In genomic region chr16:49573171-49573517, GRCm38 (mm10) we compare ENCODE assay signal across 19 mouse cellular contexts.
DNase-seq lines count a peak whose midpoint lies in the region; ATAC-seq and TF ChIP-seq lines count a peak whose summit lies in the region.
"Had no signal": no experiment of that assay in that cellular context is flagged by ENCODE, and none has a peak within 500 bp of the region (broad histone marks: within the 10 kb centered on the region; RNA-seq: fewer than 3 reads in every experiment).

No protein-coding gene starts in this region.

- no peaks in the 10 kb centered on the region for H3K36me3 ChIP-seq in embryonic facial prominence, embryonic 14.5 days (ENCODE audit: control insufficient read depth, insufficient read depth, low read length)
- H3K36me3 ChIP-seq in embryonic facial prominence, embryonic 10.5 days (replicated peaks): no peaks in the 10 kb centered on the region
- no peaks in the 10 kb centered on the region for H3K36me3 ChIP-seq in forebrain, embryonic 15.5 days
- no peaks in the 10 kb centered on the region for H3K36me3 ChIP-seq in hindbrain, postnatal 0 days (ENCODE audit: insufficient read depth, low read length)
- no peaks in the 10 kb centered on the region for H3K36me3 ChIP-seq in neural tube, embryonic 14.5 days (ENCODE audit: control insufficient read depth, insufficient read depth, low read length)
- H3K36me3 ChIP-seq: limb, embryonic 15.5 days had no signal

- no peak overlapping the region for H3K4me2 ChIP-seq in embryonic facial prominence, embryonic 14.5 days (ENCODE audit: low read depth, low read length)
- peak overlapping the region; percentile 24 for H3K4me2 ChIP-seq in forebrain, embryonic 15.5 days (replicated peaks)
- peak overlapping the region; percentile 36 for H3K4me2 ChIP-seq in hindbrain, postnatal 0 days (ENCODE audit: low read depth, low read length)
- H3K4me2 ChIP-seq in neural tube, embryonic 14.5 days (ENCODE audit: low read depth, low read length): peak overlapping the region; percentile 7; the same call in 1 of the 2 replicates
- H3K4me2 ChIP-seq: limb, embryonic 15.5 days had no signal

- WGBS in embryonic facial prominence, embryonic 14.5 days: 83% methylated on average over 3 of the region's 3 CpGs
- WGBS in embryonic facial prominence, embryonic 10.5 days: 85% methylated on average over 3 of the region's 3 CpGs
- WGBS in forebrain, embryonic 15.5 days: 6% methylated on average over 3 of the region's 3 CpGs
- 29% methylated on average over 3 of the region's 3 CpGs for WGBS in hindbrain, postnatal 0 days
- WGBS in neural tube, embryonic 14.5 days: 54% methylated on average over 3 of the region's 3 CpGs

- peak; percentile 22; the same call in 1 of the 2 replicates for ATAC-seq in embryonic facial prominence, embryonic 14.5 days (ENCODE audit: low read depth)
- peak; percentile 68 for ATAC-seq in forebrain, embryonic 15.5 days (replicated peaks)
- ATAC-seq in hindbrain, postnatal 0 days: peak; percentile 55; the same call in 1 of the 2 replicates
- peak; percentile 69; the same call in 1 of the 2 replicates for ATAC-seq in neural tube, embryonic 14.5 days (ENCODE audit: low read depth)
- ATAC-seq: inflammation-experienced regulatory T-cells, adult 6 months; liver, postnatal 0 days had no signal

- no peak overlapping the region for H3K4me3 ChIP-seq in embryonic facial prominence, embryonic 14.5 days (ENCODE audit: low read depth, low read length)
- H3K4me3 ChIP-seq in embryonic facial prominence, embryonic 10.5 days: no peak overlapping the region
- H3K4me3 ChIP-seq in forebrain, embryonic 15.5 days: no peak overlapping the region
- no peak overlapping the region for H3K4me3 ChIP-seq in hindbrain, postnatal 0 days (ENCODE audit: low read length)
- no peak overlapping the region for H3K4me3 ChIP-seq in neural tube, embryonic 14.5 days (ENCODE audit: low read depth, low read length)
- H3K4me3 ChIP-seq: heart, adult 2 months; limb, embryonic 15.5 days had no signal

- no peak for TF ChIP-seq CTCF in hindbrain, postnatal 0 days (IDR thresholded peaks at IDR 0.05; ENCODE audit: low read depth)

- H3K9ac ChIP-seq in embryonic facial prominence, embryonic 14.5 days (ENCODE audit: low read depth, low read length): no peak overlapping the region
- no peak overlapping the region for H3K9ac ChIP-seq in forebrain, embryonic 15.5 days (replicated peaks)
- H3K9ac ChIP-seq in hindbrain, postnatal 0 days (replicated peaks; ENCODE audit: low read length): no peak overlapping the region
- no peak overlapping the region for H3K9ac ChIP-seq in neural tube, embryonic 14.5 days (replicated peaks; ENCODE audit: low read depth, low read length)
- H3K9ac ChIP-seq: limb, embryonic 15.5 days; liver, postnatal 0 days had no signal

- no peak overlapping the region for H3K27ac ChIP-seq in embryonic facial prominence, embryonic 14.5 days (replicated peaks; ENCODE audit: low read depth, low read length)
- H3K27ac ChIP-seq in embryonic facial prominence, embryonic 10.5 days (replicated peaks): no peak overlapping the region
- no peak overlapping the region for H3K27ac ChIP-seq in forebrain, embryonic 15.5 days (replicated peaks)
- H3K27ac ChIP-seq in hindbrain, postnatal 0 days: no peak overlapping the region
- no peak overlapping the region; the same call in 1 of the 2 replicates for H3K27ac ChIP-seq in neural tube, embryonic 14.5 days (ENCODE audit: low read depth, low read length)
- H3K27ac ChIP-seq: heart, adult 2 months; limb, embryonic 15.5 days had no signal

- no peaks in the 10 kb centered on the region for H3K27me3 ChIP-seq in embryonic facial prominence, embryonic 14.5 days (replicated peaks; ENCODE audit: control insufficient read depth, insufficient read depth, low read length)
- no peaks in the 10 kb centered on the region for H3K27me3 ChIP-seq in embryonic facial prominence, embryonic 10.5 days (replicated peaks; ENCODE audit: low read depth, poor library complexity, severe bottlenecking)
- H3K27me3 ChIP-seq in forebrain, embryonic 15.5 days: no peaks in the 10 kb centered on the region
- H3K27me3 ChIP-seq in hindbrain, postnatal 0 days (ENCODE audit: insufficient read depth, low read length): no peaks in the 10 kb centered on the region
- no peaks in the 10 kb centered on the region for H3K27me3 ChIP-seq in neural tube, embryonic 14.5 days (ENCODE audit: control insufficient read depth, insufficient read depth, low read length)
- H3K27me3 ChIP-seq: limb, embryonic 15.5 days had no signal

- no peaks in the 10 kb centered on the region for H3K9me3 ChIP-seq in embryonic facial prominence, embryonic 14.5 days (ENCODE audit: control insufficient read depth, low read length)
- no peaks in the 10 kb centered on the region for H3K9me3 ChIP-seq in embryonic facial prominence, embryonic 10.5 days
- no peaks in the 10 kb centered on the region for H3K9me3 ChIP-seq in forebrain, embryonic 15.5 days
- H3K9me3 ChIP-seq in hindbrain, postnatal 0 days (ENCODE audit: low read length): no peaks in the 10 kb centered on the region
- H3K9me3 ChIP-seq in neural tube, embryonic 14.5 days (ENCODE audit: control insufficient read depth, low read length): no peaks in the 10 kb centered on the region
- H3K9me3 ChIP-seq: limb, embryonic 15.5 days had no signal

- DNase-seq in embryonic facial prominence, embryonic 14.5 days (ENCODE audit: low spot score): no peak
- DNase-seq in embryonic facial prominence, embryonic 10.5 days (ENCODE audit: low spot score): no peak
- DNase-seq in hindbrain, postnatal 0 days (ENCODE audit: low spot score): no peak
- no peak for DNase-seq in adrenal gland, postnatal 14 days
- no peak for DNase-seq in lung, adult 18-20 months
- no peak for DNase-seq in gastrocnemius, adult 8-10 months (ENCODE audit: low spot score in 2 of 2)
- DNase-seq: adrenal gland, postnatal 10 days; cerebellum, adult 8-10 months; gastrocnemius, postnatal 14 days; heart, adult 2 months; kidney, adult 8-10 months; kidney, postnatal 25 days; liver, postnatal 0 days; lung, postnatal 4 days; thymus, postnatal 36 days had no signal

- H3K4me1 ChIP-seq in embryonic facial prominence, embryonic 14.5 days (ENCODE audit: control insufficient read depth, insufficient read depth, low read length): no peaks in the 10 kb centered on the region
- no peaks in the 10 kb centered on the region for H3K4me1 ChIP-seq in embryonic facial prominence, embryonic 10.5 days
- peaks cover 12% of the 10 kb centered on the region for H3K4me1 ChIP-seq in forebrain, embryonic 15.5 days
- no peaks in the 10 kb centered on the region for H3K4me1 ChIP-seq in hindbrain, postnatal 0 days (ENCODE audit: insufficient read depth, low read length)
- H3K4me1 ChIP-seq in neural tube, embryonic 14.5 days (ENCODE audit: control insufficient read depth, insufficient read depth, low read length): no peaks in the 10 kb centered on the region; the same call in 1 of the 2 replicates
- H3K4me1 ChIP-seq: limb, embryonic 15.5 days had no signal
